Mouse (Mus musculus) small intestine, adult 2 months (tissue): ENCODE results near the gene 1110017D15Rik.

Source experiments
- CTCF ChIP-seq: fragments of 200-500 bp; IDR thresholded peaks from 2 replicates; pipeline ENCODE4 v1.5.1; 2012; ENCODE audit warnings: low read depth, mild to moderate bottlenecking, control low read depth, inconsistent platforms, low read length, moderate library complexity, mixed read lengths; ENCODE audit not compliant: insufficient replicate concordance, insufficient read length; ENCODE audit errors: extremely low read depth
- POLR2A ChIP-seq: fragments of 200-500 bp; IDR thresholded peaks from 2 replicates; pipeline ENCODE4 v1.6.1; 2012; ENCODE audit warnings: low read depth, mild to moderate bottlenecking, control low read depth, inconsistent platforms, low read length, moderate library complexity

DNA sequence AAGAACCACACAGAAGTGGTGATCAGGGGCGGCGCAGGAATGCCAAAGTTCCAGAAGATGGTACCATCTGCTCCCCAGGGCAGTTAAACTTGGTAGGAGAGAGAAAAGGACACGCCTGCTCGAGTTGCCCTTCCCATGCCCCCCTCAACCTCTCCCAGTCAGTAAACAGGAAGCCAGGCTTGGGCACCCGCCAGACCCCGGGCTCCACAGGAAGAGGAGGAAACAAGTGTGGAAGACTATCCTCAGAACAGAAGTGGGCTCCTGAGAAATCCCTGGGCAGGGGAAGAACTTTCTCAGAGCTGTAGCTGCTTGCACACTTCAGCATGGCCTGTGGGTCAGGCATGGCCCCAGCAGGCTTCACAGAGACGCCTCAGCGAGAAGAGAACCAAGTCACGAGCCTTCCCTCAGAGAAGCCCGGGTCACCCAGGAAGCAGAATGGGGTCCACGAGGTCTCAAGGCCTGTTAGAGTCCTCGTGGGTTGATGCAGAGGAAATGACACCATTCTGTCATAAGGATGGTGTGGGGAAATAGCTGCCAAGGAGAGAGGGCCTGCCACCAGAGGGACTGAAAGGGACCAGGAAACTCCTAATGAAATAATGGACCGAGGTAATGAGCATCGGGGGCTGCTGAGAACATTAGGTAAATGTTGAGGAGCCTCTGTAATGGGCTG, 38.0 kb upstream of the 1110017D15Rik start:
- TF ChIP-seq CTCF (no peak), POLR2A (no peak)
